Mouse (Mus musculus): ENCODE data around the gene Stard5. TPM values are rescaled to one million over a fixed set of nuclear protein-coding genes. Genes with fewer than 3 reads are reported as not detected.

Gene Stard5
- total RNA-seq, 2 experiments from 2014 or later = 17.4 to 17.9 TPM

DNA sequence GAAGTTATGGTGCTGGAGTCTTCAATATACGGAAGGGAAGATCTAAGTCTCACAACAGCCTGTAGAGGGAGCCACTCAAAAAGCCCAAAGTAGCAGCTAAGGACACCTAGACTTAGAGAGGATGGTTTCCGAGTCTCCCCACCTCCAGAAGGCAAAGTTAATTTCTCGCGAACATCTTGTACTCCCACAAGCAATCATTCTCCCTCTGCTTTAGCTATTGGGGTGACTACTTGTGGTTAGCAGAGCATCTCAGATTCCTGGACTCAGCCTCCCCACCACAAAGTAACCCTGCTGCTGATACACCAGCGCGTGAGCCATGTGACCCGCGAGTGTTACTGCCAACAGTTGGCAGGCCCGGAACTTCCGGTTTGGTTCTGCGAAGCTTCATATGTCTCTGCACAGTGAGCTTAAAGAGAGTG is 28.5 kb downstream of the Stard5 start:
- intact Hi-C loops (cut with DNase I) = no loop called here
- no peak for DNase-seq

DNA sequence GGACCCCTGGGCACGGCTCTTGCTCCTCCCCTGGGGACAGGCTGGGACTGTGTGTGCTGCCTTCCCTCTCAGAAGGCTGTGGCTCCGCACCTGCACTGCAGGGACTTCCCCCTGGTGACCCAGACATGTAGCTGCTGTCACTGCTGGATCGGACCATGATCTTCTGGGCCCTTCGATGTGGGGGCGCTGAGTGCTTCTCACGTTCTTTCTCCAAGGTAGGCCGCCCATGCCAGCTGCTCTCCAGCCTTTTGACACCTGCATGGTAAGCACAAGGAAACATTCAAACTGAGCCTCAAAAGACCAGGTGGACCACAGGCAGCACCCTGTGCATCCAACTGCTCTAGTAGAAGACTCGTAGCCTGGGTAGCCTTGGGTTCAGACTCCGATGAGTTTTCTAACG is 29.3 kb downstream of the Stard5 start:
- intact Hi-C loops (cut with DNase I) = no loop called here
- no peak for DNase-seq

DNA sequence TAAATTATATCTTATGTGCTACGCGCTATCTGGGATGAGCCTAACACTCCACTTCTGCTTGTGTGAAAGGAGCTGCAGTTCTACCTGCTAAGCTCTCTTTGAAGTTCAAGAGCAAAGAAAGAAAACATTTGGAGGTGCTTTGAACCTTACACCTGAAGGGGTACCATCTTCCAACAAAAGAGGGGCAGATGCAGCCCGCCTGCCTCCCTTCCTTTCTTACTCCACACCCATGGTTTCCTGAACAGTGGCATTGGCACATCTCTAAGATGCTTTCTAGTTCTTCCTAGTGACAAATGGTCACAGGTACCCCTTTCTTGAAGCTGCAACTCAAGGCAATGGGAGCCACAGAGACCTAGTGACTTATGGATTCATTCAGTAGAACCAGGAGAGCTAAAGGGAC is 30.0 kb downstream of the Stard5 start:
- DNase-seq = no peak
- intact Hi-C loops (cut with DNase I) = no loop called here

- intact Hi-C loops (cut with DNase I) = no loop called here
- no peak for DNase-seq
These were observed 31.1 kb downstream of the Stard5 start for GRCm38 (mm10) chr7:83662711-83663375.

DNA sequence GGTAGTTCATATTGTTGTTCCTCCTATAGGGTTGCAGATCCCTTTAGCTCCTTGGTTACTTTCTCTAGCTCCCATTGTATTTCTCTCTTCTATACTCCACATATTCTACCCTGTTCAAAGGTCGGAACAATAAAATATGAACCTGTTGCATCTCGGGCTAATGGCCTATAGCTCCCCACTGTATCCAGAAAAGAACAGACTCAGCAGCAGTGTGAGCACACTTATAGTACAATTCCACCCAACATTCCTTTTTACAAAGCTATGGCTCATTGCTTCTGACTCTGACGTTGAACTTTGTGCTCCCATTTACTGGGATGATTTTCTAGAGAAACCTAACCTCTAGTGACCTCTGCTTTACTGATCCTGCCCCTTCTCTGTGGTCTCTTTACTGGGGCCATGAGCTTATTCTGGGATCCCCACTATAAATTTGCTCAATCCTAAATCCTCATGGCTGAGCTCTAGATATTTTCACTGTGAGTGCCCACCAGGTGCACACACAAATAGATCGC is 34.4 kb downstream of the Stard5 start:
- DNase-seq = no peak
- intact Hi-C loops (cut with DNase I) = loop anchor here (5.0 kb wide), 1 partner anchor 216 kb away; the partner anchor contains the start of genes Mesd and Tlnrd1

- no peak for DNase-seq
- intact Hi-C loops (cut with DNase I) = loop anchor here (1.0 to 5.0 kb wide), 3 partner anchors 106 to 214 kb away; partner anchors contain the start of genes Mesd and Tlnrd1
These were observed 36.3 kb downstream of the Stard5 start for GRCm38 (mm10) chr7:83667936-83668645.

- DNase-seq = peak; percentile 68 to 77
- intact Hi-C loops (cut with DNase I) = loop anchor here (1.0 to 5.0 kb wide), 3 partner anchors 106 to 214 kb away; partner anchors contain the start of genes Mesd and Tlnrd1
These were observed 37.0 kb downstream of the Stard5 start for GRCm38 (mm10) chr7:83668724-83669123.

DNA sequence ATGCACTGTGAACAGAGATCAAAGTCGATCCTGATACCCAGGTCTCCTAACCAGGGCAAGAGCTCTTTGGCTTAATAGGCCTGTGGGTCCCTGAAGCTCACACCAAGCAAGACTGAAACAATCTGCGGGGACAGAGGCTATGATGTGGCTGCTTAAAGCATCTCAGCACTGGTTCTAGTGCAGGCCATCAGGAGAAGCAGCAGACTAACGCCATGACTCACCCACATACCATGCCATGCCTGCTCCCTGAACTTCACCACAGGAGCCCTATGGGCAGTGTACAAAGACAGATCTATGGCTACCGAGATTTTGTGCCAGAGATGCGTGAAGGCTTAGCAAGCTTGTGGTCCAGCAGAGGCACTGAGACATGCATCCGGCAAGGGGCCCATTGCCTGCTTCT is 39.8 kb downstream of the Stard5 start:
- intact Hi-C loops (cut with DNase I) = no loop called here
- no peak for DNase-seq

DNA sequence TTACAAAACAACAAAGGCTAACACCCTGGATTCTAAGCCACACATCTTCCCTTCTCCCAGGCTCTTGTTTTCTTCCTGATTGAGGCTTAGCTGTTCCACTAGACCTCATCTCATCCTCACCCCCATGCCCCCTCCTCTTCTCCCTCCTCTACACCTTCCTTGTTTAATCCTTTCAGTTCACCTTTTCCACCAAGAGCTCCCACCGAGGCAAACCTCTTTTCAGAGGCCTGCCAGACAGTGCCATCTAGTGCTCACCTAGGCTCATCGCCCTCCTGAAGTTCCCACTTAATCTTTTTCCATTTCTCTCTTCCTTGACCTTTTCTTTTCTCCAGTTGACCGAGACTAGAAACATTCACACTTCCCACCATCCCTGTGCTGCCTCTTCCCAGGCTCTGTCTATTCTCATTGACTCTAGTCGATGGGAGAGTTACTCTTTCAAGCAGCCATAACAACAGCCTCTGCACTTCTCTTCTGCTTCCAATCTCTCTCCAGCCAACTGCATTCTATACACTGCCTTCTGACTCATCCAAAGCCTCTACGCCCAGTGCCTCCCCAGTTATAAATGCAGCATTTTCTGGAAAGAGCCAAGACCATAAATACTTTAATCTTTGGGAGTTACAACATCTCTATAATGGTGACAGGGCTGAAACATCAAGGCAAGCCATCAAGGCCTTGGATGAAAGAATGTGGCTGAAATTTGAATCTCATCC is 43.9 kb downstream of the Stard5 start:
- DNase-seq = peak in 1 of 2 experiments; percentile 37
- intact Hi-C loops (cut with DNase I) = loop anchor here (1.0 to 5.0 kb wide), 2 partner anchors 107 to 958 kb away; no protein-coding TSS in a partner anchor

- intact Hi-C loops (cut with DNase I) = loop anchor here (5.0 kb wide), 1 partner anchor 960 kb away; no protein-coding TSS in a partner anchor
- no peak for DNase-seq
These were observed 45.5 kb downstream of the Stard5 start for GRCm38 (mm10) chr7:83677296-83677695.

GRCm38 (mm10) chr7:83678506-83678905 is 46.7 kb downstream of the Stard5 start:
- DNase-seq = no peak
- intact Hi-C loops (cut with DNase I) = loop anchor here (5.0 kb wide), 1 partner anchor 961 kb away; no protein-coding TSS in a partner anchor

GRCm38 (mm10) chr7:83682640-83683274 is 51.0 kb downstream of the Stard5 start:
- intact Hi-C loops (cut with DNase I) = no loop called here

DNA sequence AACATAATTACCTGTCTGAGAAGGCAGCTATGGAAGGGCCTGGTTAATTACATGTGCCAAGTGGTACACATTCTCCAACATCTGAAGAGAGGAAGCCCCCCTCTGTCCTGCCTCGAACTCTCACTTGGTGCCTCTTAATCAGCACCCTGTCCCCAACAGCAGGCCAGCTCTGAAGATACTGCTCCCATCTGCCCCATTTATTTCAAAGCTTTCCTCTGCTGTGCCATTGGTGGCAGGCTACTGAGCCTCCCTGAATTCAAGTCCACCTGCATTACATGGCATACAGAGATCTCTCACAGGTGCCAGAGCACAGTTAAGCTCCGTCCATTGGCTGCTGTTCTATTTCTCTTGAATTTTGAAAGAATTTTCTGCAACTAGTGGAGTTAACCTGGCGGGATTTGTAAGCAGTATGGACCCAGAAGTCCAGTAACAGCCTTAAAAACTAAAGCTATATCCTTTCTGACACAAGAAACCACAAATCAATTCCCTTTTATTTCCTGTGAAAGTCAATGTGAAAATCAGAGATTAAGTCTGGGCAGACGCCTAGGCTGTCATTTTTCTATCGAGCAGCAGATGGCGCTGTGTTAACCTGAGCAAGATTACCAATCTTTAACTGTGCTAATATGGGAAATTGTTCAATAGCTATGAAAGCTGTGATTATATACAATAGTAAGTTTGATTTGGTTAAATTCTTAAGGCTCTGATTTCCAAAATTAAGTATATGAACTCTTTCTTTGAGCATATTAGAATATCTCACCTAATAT is 63.9 kb downstream of the Stard5 start:
- peak; percentile 25 to 49 for DNase-seq
- intact Hi-C loops (cut with DNase I) = loop anchor here (2.0 to 5.0 kb wide), 3 partner anchors 77 to 192 kb away; no protein-coding TSS in a partner anchor

More at GRCm38 (mm10) chr7:83682640-83683274, 51.0 kb downstream of the Stard5 start:
- no peak for DNase-seq

- DNase-seq = no peak
- intact Hi-C loops (cut with DNase I) = loop anchor here (5.0 kb wide), 2 partner anchors 103 to 188 kb away; no protein-coding TSS in a partner anchor
These were observed 67.4 kb downstream of the Stard5 start for GRCm38 (mm10) chr7:83699066-83699745.

Other genes starting within 250 kb of the Stard5 start
- under 1 TPM; 0.33 to 0.59 TPM for gene Tmc3, start 47.0 kb upstream of the Stard5 start, total RNA-seq (2021)
- gene Il16, start 113.8 kb downstream of the Stard5 start, total RNA-seq (2021) = 10 to 100 TPM in 1 of 2 experiments, 1 to 10 TPM in 1; 8.0 to 10.6 TPM
- gene Cfap161, start 162.9 kb downstream of the Stard5 start, total RNA-seq (2021) = under 1 TPM in 1 of 2 experiments, not detected in 1; 0.22 TPM